In the genomic region with DNA sequence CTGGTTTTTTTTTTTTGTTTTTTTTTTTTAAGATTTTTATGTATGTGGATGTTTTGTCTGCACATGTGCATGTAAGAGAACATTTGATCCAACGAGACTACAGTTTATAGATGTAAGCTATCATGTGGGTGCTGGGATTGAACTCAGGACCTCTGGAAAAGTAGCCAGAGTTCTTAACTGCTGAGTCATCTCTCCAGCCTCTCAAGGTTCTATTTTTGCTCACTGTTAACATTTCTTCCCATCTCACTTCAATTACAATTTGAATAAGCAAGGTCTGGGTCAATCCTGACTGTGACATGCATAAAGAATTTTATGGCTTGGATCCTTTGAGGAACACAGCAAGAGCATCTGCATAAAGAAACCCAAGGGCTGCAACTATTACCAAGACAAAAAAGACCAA, we compare ENCODE assay signal across 22 mouse cellular contexts. TPM values are rescaled to one million over a fixed set of nuclear protein-coding genes. Genes with fewer than 3 reads are reported as not detected.
DNase-seq lines count a peak whose midpoint lies in the region; TF ChIP-seq lines count a peak whose summit lies in the region.
"Had no signal": no experiment of that assay in that cellular context is flagged by ENCODE, and none has a peak within 500 bp of the region (broad histone marks: within the 10 kb centered on the region; RNA-seq: fewer than 3 reads in every experiment).

No protein-coding gene starts in this region.

- TF ChIP-seq RAD21 in CH12.LX (IDR thresholded peaks at IDR 0.05; ENCODE audit: low read depth, low read length), result no peak

- no peak for TF ChIP-seq POLR2A in CH12.LX (IDR thresholded peaks at IDR 0.05; ENCODE audit: low read depth, low read length)
- no peak for TF ChIP-seq POLR2A in embryonic fibroblast, embryonic 13.5 days (IDR thresholded peaks at IDR 0.05; ENCODE audit: low read depth, low read length)

- H3K27ac ChIP-seq in CH12.LX (ENCODE audit: insufficient read depth, low read depth), result no peak overlapping the region
- peak overlapping the region; percentile 40; the same call in 1 of the 2 replicates for H3K27ac ChIP-seq in embryonic fibroblast, embryonic 13.5 days (ENCODE audit: insufficient read depth, low read length)
- H3K27ac ChIP-seq: forebrain, embryonic 15.5 days; hindbrain, embryonic 12.5 days; intestine, embryonic 15.5 days had no signal

- H3K4me3 ChIP-seq in CH12.LX (replicated peaks in 1 of 3; ENCODE audit: low read depth in 2 of 3, low read length in 2 of 3, poor library complexity in 1 of 3), result no peak overlapping the region
- no peak overlapping the region for H3K4me3 ChIP-seq in embryonic fibroblast, embryonic 13.5 days (ENCODE audit: insufficient read depth, low read length)
- H3K4me3 ChIP-seq: forebrain, embryonic 15.5 days; hindbrain, embryonic 12.5 days; intestine, embryonic 15.5 days had no signal

- no peak for TF ChIP-seq EP300 in CH12.LX (IDR thresholded peaks at IDR 0.05; ENCODE audit: low read length)

- no peak for TF ChIP-seq CTCF in CH12.LX (conservative IDR thresholded peaks at IDR 0.05 in 1 of 2, IDR thresholded peaks at IDR 0.05 in 1 of 2; ENCODE audit: low read depth in 2 of 2, low read length in 2 of 2)
- no peak for TF ChIP-seq CTCF in embryonic fibroblast, embryonic 13.5 days (IDR thresholded peaks at IDR 0.05; ENCODE audit: borderline replicate concordance, insufficient read depth, low read length)

- no peak overlapping the region for H3K4me2 ChIP-seq in CH12.LX (ENCODE audit: insufficient read depth, low read depth, poor library complexity, severe bottlenecking)
- H3K4me2 ChIP-seq: forebrain, embryonic 15.5 days; heart, embryonic 11.5 days; hindbrain, embryonic 12.5 days; intestine, embryonic 15.5 days had no signal

- H3K9me3 ChIP-seq in CH12.LX (replicated peaks; ENCODE audit: low read length), result no peaks in the 10 kb centered on the region
- H3K9me3 ChIP-seq: forebrain, embryonic 15.5 days; hindbrain, embryonic 12.5 days; intestine, embryonic 15.5 days had no signal

- no peaks in the 10 kb centered on the region for H3K27me3 ChIP-seq in CH12.LX (replicated peaks)
- H3K27me3 ChIP-seq: forebrain, embryonic 15.5 days; hindbrain, embryonic 12.5 days; intestine, embryonic 15.5 days; Patski had no signal

- H3K9ac ChIP-seq in CH12.LX (ENCODE audit: insufficient read depth, low read depth), result no peak overlapping the region; the same call in 1 of the 2 replicates
- H3K9ac ChIP-seq: forebrain, embryonic 15.5 days; hindbrain, embryonic 12.5 days; intestine, embryonic 15.5 days had no signal

- H3K36me3 ChIP-seq in CH12.LX (replicated peaks in 1 of 2; ENCODE audit: control insufficient read depth in 1 of 2, insufficient read depth in 1 of 2, low read length in 1 of 2), result peaks cover 46 to 80% of the 10 kb centered on the region in 2 experiments

- DNase-seq in 3T3-L1 (ENCODE audit: low read depth, low spot score) (peak; percentile 61), CH12.LX (ENCODE audit: extremely low read depth) (no peak), NIH3T3 (ENCODE audit: low read depth) (peak; percentile 65)
- DNase-seq in adrenal gland, adult 2 months, result no peak
- DNase-seq in urinary bladder, adult 2 months (ENCODE audit: low spot score), result no peak
- no peak for DNase-seq in adrenal gland, postnatal 4 days (ENCODE audit: low spot score in 2 of 2)
- DNase-seq: adrenal gland, postnatal 10 days; adrenal gland, postnatal 36 days; cerebellum, adult 11 months; cerebellum, adult 2 months; cerebellum, adult 9-11 months; cerebellum, postnatal 25 days; embryo, embryonic 11 days; gastrocnemius, postnatal 25 days; kidney, adult 11 months; kidney, adult 8-10 months had no signal

- dilution Hi-C loops in CH12.LX (cut with MboI; ENCODE audit: extremely low pct_ligation_motif_present, extremely low pct_unique_long_range_greater_than_20kb, low sequenced_read_pairs), result no loop called here

- in situ Hi-C loops in CH12.LX (cut with MboI; ENCODE audit: low pct_ligation_motif_present, low pct_unique_long_range_greater_than_20kb, low sequenced_read_pairs), result no loop called here

- peaks cover 0 to 16% of the 10 kb centered on the region in 2 experiments; a peak in 2 of 4 replicates for H3K4me1 ChIP-seq in CH12.LX (ENCODE audit: control insufficient read depth in 1 of 2, insufficient read depth in 2 of 2)
- H3K4me1 ChIP-seq in embryonic fibroblast, embryonic 13.5 days (ENCODE audit: control insufficient read depth, insufficient read depth, low read length), result no peaks in the 10 kb centered on the region
- H3K4me1 ChIP-seq: forebrain, embryonic 15.5 days; hindbrain, embryonic 12.5 days; intestine, embryonic 15.5 days had no signal

- no peaks in the 10 kb centered on the region for H3K79me2 ChIP-seq in CH12.LX (replicated peaks; ENCODE audit: control insufficient read depth, extremely low read depth, insufficient read depth, poor library complexity, severe bottlenecking)

TF ChIP-seq in CH12.LX, 34 proteins besides CTCF, POLR2A, EP300 and RAD21:
- TF ChIP-seq UBTF (IDR thresholded peaks at IDR 0.05; ENCODE audit: low read depth, low read length), result no peak
- peak; percentile 68; the same call in 1 of the 2 replicates for TF ChIP-seq MAFK (IDR thresholded peaks at IDR 0.05; ENCODE audit: insufficient replicate concordance, low read length)
- TF ChIP-seq MXI1 (IDR thresholded peaks at IDR 0.05; ENCODE audit: low read depth, low read length), result no peak
- no peak for TF ChIP-seq E2F4 (IDR thresholded peaks at IDR 0.05; ENCODE audit: insufficient replicate concordance, low read depth, low read length)
- no peak for TF ChIP-seq CHD1 (IDR thresholded peaks at IDR 0.05; ENCODE audit: low read depth, low read length)

RNA-seq across cellular contexts. Expression of gene Rnft1, which starts 16.3 kb away (rescaled TPM):
- total RNA-seq in CH12.LX (2012; rRNA removed), result 34.9 and 41.3 TPM in 2 replicates
- total RNA-seq in CH12.LX (2014; rRNA removed), result 49.2 and 53.0 TPM in 2 replicates
- 43.2 and 49.7 TPM in 2 replicates for polyA plus RNA-seq in CH12.LX (2012; ENCODE audit: insufficient read length, low read depth)
- 72.6 and 83.5 TPM in 2 replicates for polyA plus RNA-seq in embryonic fibroblast, embryonic 13.5 days (2011; ENCODE audit: insufficient read length, low read depth, missing spikeins)
- total RNA-seq in adrenal gland, adult 2 months (2021), result 10 to 100 TPM; 32.2 to 48.3 TPM
- 1.8 and 2.6 TPM in 2 replicates for polyA plus RNA-seq in adrenal gland, adult 2 months (2012; rRNA removed)
- 22.5 and 26.4 TPM in 2 replicates for polyA plus RNA-seq in urinary bladder, adult 2 months (2012; rRNA removed)
- total RNA-seq in adrenal gland, postnatal 4 days (2021), result 10 to 100 TPM; 37.1 to 39.0 TPM

RNA-seq across cellular contexts. Expression of gene Rps6kb1, which starts 43.8 kb away (rescaled TPM):
- total RNA-seq in CH12.LX (2012; rRNA removed), result 45.2 and 56.7 TPM in 2 replicates
- 76.9 and 79.9 TPM in 2 replicates for total RNA-seq in CH12.LX (2014; rRNA removed)
- 110 and 152 TPM in 2 replicates for polyA plus RNA-seq in CH12.LX (2012; ENCODE audit: insufficient read length, low read depth)
- polyA plus RNA-seq in embryonic fibroblast, embryonic 13.5 days (2011; ENCODE audit: insufficient read length, low read depth, missing spikeins), result 70.3 and 71.4 TPM in 2 replicates
- total RNA-seq in adrenal gland, adult 2 months (2021), result 10 to 100 TPM; 38.1 to 39.8 TPM
- polyA plus RNA-seq in adrenal gland, adult 2 months (2012; rRNA removed), result 3.3 and 4.0 TPM in 2 replicates
- polyA plus RNA-seq in urinary bladder, adult 2 months (2012; rRNA removed), result 17.4 and 17.9 TPM in 2 replicates
- total RNA-seq in adrenal gland, postnatal 4 days (2021), result 10 to 100 TPM; 50.5 to 53.2 TPM

RNA-seq across cellular contexts. Expression of gene Tubd1, which starts 44.0 kb away (rescaled TPM):
- total RNA-seq in CH12.LX (2012; rRNA removed) (11.9 and 14.3 TPM in 2 replicates), CH12.LX (2014; rRNA removed) (9.7 and 9.8 TPM in 2 replicates)
- polyA plus RNA-seq in CH12.LX (2012; ENCODE audit: insufficient read length, low read depth), result 12.6 and 13.4 TPM in 2 replicates
- polyA plus RNA-seq in embryonic fibroblast, embryonic 13.5 days (2011; ENCODE audit: insufficient read length, low read depth, missing spikeins), result 6.4 and 8.2 TPM in 2 replicates
- total RNA-seq in adrenal gland, adult 2 months (2021), result 1 to 10 TPM; 6.6 to 8.1 TPM
- 1.2 and 1.7 TPM in 2 replicates for polyA plus RNA-seq in adrenal gland, adult 2 months (2012; rRNA removed)
- 6.5 and 7.9 TPM in 2 replicates for polyA plus RNA-seq in urinary bladder, adult 2 months (2012; rRNA removed)
- 1 to 10 TPM; 6.3 to 7.5 TPM for total RNA-seq in adrenal gland, postnatal 4 days (2021)

Comparison
In these comparisons a context has a peak if more than half of its experiments do, and no peak if none do; other contexts are left out.
1. DNase-seq: peak in 3T3-L1 (single experiment) and NIH3T3 (single experiment); none in CH12.LX (single experiment), adrenal gland, adult 2 months (single experiment), urinary bladder, adult 2 months (single experiment) and adrenal gland, postnatal 4 days (0 of 2).